Mouse (Mus musculus): Measurements from ENCODE around the gene Tmprss9.

DNA sequence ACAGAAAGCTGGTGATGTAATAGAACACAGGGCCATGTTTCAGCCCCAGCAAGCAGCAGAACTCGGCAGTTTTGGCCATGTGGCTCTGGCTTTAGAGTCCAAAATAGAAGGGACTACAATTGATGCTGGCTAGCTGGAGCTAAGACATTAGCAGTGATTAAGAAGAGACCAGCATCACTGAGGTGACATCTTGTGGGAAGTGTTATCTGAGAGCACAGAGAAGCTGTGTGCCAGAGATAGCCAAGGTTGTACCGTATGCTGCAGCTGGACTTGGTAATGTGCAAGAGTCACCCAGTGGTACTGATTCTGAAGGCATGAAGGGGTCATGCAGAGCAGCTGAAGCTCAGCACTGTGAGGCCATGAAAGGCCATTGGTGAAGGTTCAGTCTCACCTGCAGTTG lies 43.6 kb downstream of the Tmprss9 start:
- TF ChIP-seq CTCF (conservative IDR thresholded peaks at IDR 0.05; ENCODE audit: low read length) (no peak), NANOG (IDR thresholded peaks at IDR 0.05; ENCODE audit: borderline replicate concordance, low read length) (no peak)
